8 mouse cellular contexts compared by ENCODE assay signal in genomic region chr7:66108961-66109854, GRCm38 (mm10). TPM values are rescaled to one million over a fixed set of nuclear protein-coding genes. Genes with fewer than 3 reads are reported as not detected.
DNase-seq lines count a peak whose midpoint lies in the region; ATAC-seq and TF ChIP-seq lines count a peak whose summit lies in the region.

Gene Chsy1, plus strand, starts transcription at chr7:66109515.

- H3K36me3 ChIP-seq in CH12.LX (replicated peaks in 1 of 2; ENCODE audit: control insufficient read depth in 1 of 2, insufficient read depth in 1 of 2, low read length in 1 of 2) = no peaks in the 10 kb centered on the region
- H3K36me3 ChIP-seq in forebrain, embryonic 11.5 days (ENCODE audit: control insufficient read depth, insufficient read depth, low read length) = no peaks in the 10 kb centered on the region
- no peaks in the 10 kb centered on the region; the same call in 1 of the 2 replicates for H3K36me3 ChIP-seq in heart, embryonic 16.5 days (ENCODE audit: control insufficient read depth, insufficient read depth)
- no peaks in the 10 kb centered on the region for H3K36me3 ChIP-seq in liver, embryonic 14.5 days (replicated peaks; ENCODE audit: control insufficient read depth, insufficient read depth, low read depth)
- H3K36me3 ChIP-seq in neural tube, embryonic 11.5 days (ENCODE audit: control insufficient read depth, insufficient read depth, low read length) = no peaks in the 10 kb centered on the region
- H3K36me3 ChIP-seq in stomach, embryonic 16.5 days (ENCODE audit: control insufficient read depth, insufficient read depth, low read length) = no peaks in the 10 kb centered on the region

- no peaks in the 10 kb centered on the region for H3K79me2 ChIP-seq in CH12.LX (replicated peaks; ENCODE audit: control insufficient read depth, extremely low read depth, insufficient read depth, poor library complexity, severe bottlenecking)

- H3K9me3 ChIP-seq in CH12.LX (replicated peaks; ENCODE audit: low read length) = peaks cover under 1% of the 10 kb centered on the region
- H3K9me3 ChIP-seq in forebrain, embryonic 11.5 days (ENCODE audit: control insufficient read depth, low read length) = no peaks in the 10 kb centered on the region
- no peaks in the 10 kb centered on the region for H3K9me3 ChIP-seq in heart, embryonic 16.5 days (replicated peaks; ENCODE audit: control insufficient read depth, low read length)
- no peaks in the 10 kb centered on the region for H3K9me3 ChIP-seq in liver, embryonic 14.5 days (ENCODE audit: control insufficient read depth, low read length)
- H3K9me3 ChIP-seq in neural tube, embryonic 11.5 days (ENCODE audit: control insufficient read depth, low read length) = no peaks in the 10 kb centered on the region
- no peaks in the 10 kb centered on the region for H3K9me3 ChIP-seq in stomach, embryonic 16.5 days (replicated peaks; ENCODE audit: control insufficient read depth, low read length)

- dilution Hi-C loops in CH12.LX (cut with MboI; ENCODE audit: extremely low pct_ligation_motif_present, extremely low pct_unique_long_range_greater_than_20kb, low sequenced_read_pairs) = no loop called here

- ATAC-seq in forebrain, embryonic 11.5 days (replicated peaks; ENCODE audit: low FRiP score) = peak; percentile 81
- ATAC-seq in heart, embryonic 16.5 days (replicated peaks; ENCODE audit: extremely low read depth, insufficient read depth, low FRiP score) = peak; percentile 87
- ATAC-seq in liver, embryonic 14.5 days (ENCODE audit: insufficient read depth) = peak; percentile 66
- peak; percentile 91 for ATAC-seq in neural tube, embryonic 11.5 days (ENCODE audit: insufficient read depth, low FRiP score, low TSS enrichment)
- peak; percentile 89 for ATAC-seq in stomach, embryonic 16.5 days (ENCODE audit: insufficient read depth, low FRiP score)

- DNase-seq in CH12.LX (ENCODE audit: extremely low read depth) = peak; percentile 65
- DNase-seq in c-Kit-positive CD71-positive TER-119-negative erythroid progenitor cells, embryonic 14.5 days (ENCODE audit: low read depth) = peak; percentile 81
- peak; percentile 96 for DNase-seq in forebrain, embryonic 11.5 days (ENCODE audit: low spot score)
- DNase-seq in kidney, postnatal 25 days = peak; percentile 86 to 95
- DNase-seq in liver, embryonic 14.5 days (ENCODE audit: low read depth in 3 of 3, low spot score in 3 of 3) = peak; percentile 68 to 73 (median 73)
- peak; percentile 94 for DNase-seq in neural tube, embryonic 11.5 days (ENCODE audit: low spot score)

- H3K27ac ChIP-seq in CH12.LX (ENCODE audit: insufficient read depth, low read depth) = no peak within 1 kb of the TSS
- H3K27ac ChIP-seq in forebrain, embryonic 11.5 days (ENCODE audit: low read depth, low read length) = peak within 1 kb of the TSS; percentile 89
- peak within 1 kb of the TSS; percentile 87 for H3K27ac ChIP-seq in heart, embryonic 16.5 days (ENCODE audit: low read length)
- peak within 1 kb of the TSS; percentile 73 for H3K27ac ChIP-seq in liver, embryonic 14.5 days
- H3K27ac ChIP-seq in neural tube, embryonic 11.5 days (ENCODE audit: low read depth, low read length) = peak within 1 kb of the TSS; percentile 94
- peak within 1 kb of the TSS; percentile 89 for H3K27ac ChIP-seq in stomach, embryonic 16.5 days (ENCODE audit: low read length)

- H3K4me2 ChIP-seq in CH12.LX (ENCODE audit: insufficient read depth, low read depth, poor library complexity, severe bottlenecking) = peak within 1 kb of the TSS; percentile 85
- H3K4me2 ChIP-seq in forebrain, embryonic 11.5 days (ENCODE audit: low read depth, low read length, severe bottlenecking) = peak within 1 kb of the TSS; percentile 84
- H3K4me2 ChIP-seq in heart, embryonic 16.5 days (ENCODE audit: low read depth, low read length) = peak within 1 kb of the TSS; percentile 95
- peak within 1 kb of the TSS; percentile 75 for H3K4me2 ChIP-seq in liver, embryonic 14.5 days (ENCODE audit: low read depth)
- H3K4me2 ChIP-seq in neural tube, embryonic 11.5 days (ENCODE audit: low read depth) = peak within 1 kb of the TSS; percentile 64
- H3K4me2 ChIP-seq in stomach, embryonic 16.5 days (ENCODE audit: low read depth, low read length) = peak within 1 kb of the TSS; percentile 97

- TF ChIP-seq POLR2A in CH12.LX (IDR thresholded peaks at IDR 0.05; ENCODE audit: low read depth, low read length) = peak; percentile 41; the same call in 1 of the 2 replicates

- TF ChIP-seq EP300 in CH12.LX (IDR thresholded peaks at IDR 0.05; ENCODE audit: low read length) = no peak
- 0 out of 2 replicates have a peak, but pooled peaks have one; percentile 28 for TF ChIP-seq EP300 in liver, embryonic 14.5 days (IDR thresholded peaks at IDR 0.05; ENCODE audit: low read depth)

- H3K4me3 ChIP-seq in CH12.LX (replicated peaks in 1 of 3; ENCODE audit: low read depth in 2 of 3, low read length in 2 of 3, poor library complexity in 1 of 3) = peak within 1 kb of the TSS; percentile 51 to 91 (median 60)
- H3K4me3 ChIP-seq in forebrain, embryonic 11.5 days (ENCODE audit: low read depth, low read length) = peak within 1 kb of the TSS; percentile 90
- peak within 1 kb of the TSS; percentile 81 for H3K4me3 ChIP-seq in heart, embryonic 16.5 days (ENCODE audit: low read length)
- H3K4me3 ChIP-seq in liver, embryonic 14.5 days (ENCODE audit: insufficient read depth in 1 of 2, low read depth in 2 of 2, low read length in 2 of 2) = peak within 1 kb of the TSS; percentile 77 to 88
- H3K4me3 ChIP-seq in neural tube, embryonic 11.5 days (ENCODE audit: low read depth, low read length) = peak within 1 kb of the TSS; percentile 73
- H3K4me3 ChIP-seq in stomach, embryonic 16.5 days (replicated peaks; ENCODE audit: low read length) = peak within 1 kb of the TSS; percentile 73

- no peak for TF ChIP-seq CTCF in CH12.LX (conservative IDR thresholded peaks at IDR 0.05 in 1 of 2, IDR thresholded peaks at IDR 0.05 in 1 of 2; ENCODE audit: low read depth in 2 of 2, low read length in 2 of 2)
- no peak; the same call in 1 of the 2 replicates for TF ChIP-seq CTCF in liver, embryonic 14.5 days (IDR thresholded peaks at IDR 0.05; ENCODE audit: low read depth)

- in situ Hi-C loops in CH12.LX (cut with MboI; ENCODE audit: low pct_ligation_motif_present, low pct_unique_long_range_greater_than_20kb, low sequenced_read_pairs) = loop anchor here (5.0 kb wide), 2 partner anchors 193 to 278 kb away; partner anchors contain the start of gene Lrrk1

- H3K27me3 ChIP-seq in CH12.LX (replicated peaks) = peaks cover 15% of the 10 kb centered on the region
- peaks cover 2% of the 10 kb centered on the region; the same call in 1 of the 2 replicates for H3K27me3 ChIP-seq in forebrain, embryonic 11.5 days (ENCODE audit: control insufficient read depth, insufficient read depth, low read length)
- H3K27me3 ChIP-seq in heart, embryonic 16.5 days (ENCODE audit: control insufficient read depth, insufficient read depth, low read length) = no peaks in the 10 kb centered on the region
- H3K27me3 ChIP-seq in liver, embryonic 14.5 days (ENCODE audit: control insufficient read depth, insufficient read depth, low read length) = no peaks in the 10 kb centered on the region; the same call in 1 of the 2 replicates
- H3K27me3 ChIP-seq in neural tube, embryonic 11.5 days (ENCODE audit: control insufficient read depth, insufficient read depth, low read length) = no peaks in the 10 kb centered on the region
- no peaks in the 10 kb centered on the region for H3K27me3 ChIP-seq in stomach, embryonic 16.5 days (ENCODE audit: control insufficient read depth, insufficient read depth, low read length)

- H3K9ac ChIP-seq in CH12.LX (ENCODE audit: insufficient read depth, low read depth) = peak within 1 kb of the TSS; percentile 72
- peak within 1 kb of the TSS; percentile 94 for H3K9ac ChIP-seq in forebrain, embryonic 11.5 days (ENCODE audit: low read length)
- peak within 1 kb of the TSS; percentile 87 for H3K9ac ChIP-seq in heart, embryonic 16.5 days (ENCODE audit: low read length)
- H3K9ac ChIP-seq in liver, embryonic 14.5 days (replicated peaks) = peak within 1 kb of the TSS; percentile 84
- peak within 1 kb of the TSS; percentile 85 for H3K9ac ChIP-seq in neural tube, embryonic 11.5 days (ENCODE audit: low read length)
- H3K9ac ChIP-seq in stomach, embryonic 16.5 days (ENCODE audit: low read length) = peak within 1 kb of the TSS; percentile 93

- TF ChIP-seq RAD21 in CH12.LX (IDR thresholded peaks at IDR 0.05; ENCODE audit: low read depth, low read length) = no peak

- under 1% methylated on average over 74 of the region's 123 CpGs for WGBS in forebrain, embryonic 11.5 days
- WGBS in heart, embryonic 16.5 days = under 1% methylated on average over 70 of the region's 123 CpGs
- WGBS in liver, embryonic 14.5 days (ENCODE audit: insufficient replicate concordance) = under 1% methylated on average over 90 of the region's 123 CpGs
- under 1% methylated on average over 73 of the region's 123 CpGs for WGBS in neural tube, embryonic 11.5 days
- WGBS in stomach, embryonic 16.5 days = under 1% methylated on average over 84 of the region's 123 CpGs

- H3K4me1 ChIP-seq in CH12.LX (ENCODE audit: control insufficient read depth in 1 of 2, insufficient read depth in 2 of 2) = peaks cover 2 to 21% of the 10 kb centered on the region in 2 experiments; a peak in 3 of 4 replicates
- peaks cover 5% of the 10 kb centered on the region; the same call in 1 of the 2 replicates for H3K4me1 ChIP-seq in forebrain, embryonic 11.5 days (replicated peaks; ENCODE audit: control insufficient read depth, insufficient read depth, low read length)
- H3K4me1 ChIP-seq in heart, embryonic 16.5 days (ENCODE audit: control insufficient read depth, insufficient read depth, low read length) = peaks cover 36% of the 10 kb centered on the region
- peaks cover 23 to 25% of the 10 kb centered on the region in 2 experiments for H3K4me1 ChIP-seq in liver, embryonic 14.5 days (replicated peaks; ENCODE audit: control insufficient read depth in 2 of 2, insufficient read depth in 2 of 2, low read length in 1 of 2)
- H3K4me1 ChIP-seq in neural tube, embryonic 11.5 days (ENCODE audit: control insufficient read depth, insufficient read depth, low read length) = peaks cover 8% of the 10 kb centered on the region
- H3K4me1 ChIP-seq in stomach, embryonic 16.5 days (ENCODE audit: control insufficient read depth, insufficient read depth, low read length) = peaks cover 23% of the 10 kb centered on the region

TF ChIP-seq in CH12.LX, 34 proteins besides CTCF, POLR2A, EP300 and RAD21 (continues in another document):
- no peak for TF ChIP-seq MAFK (IDR thresholded peaks at IDR 0.05; ENCODE audit: insufficient replicate concordance, low read length)

RNA-seq across cellular contexts. Expression of gene Chsy1, which starts in this region (rescaled TPM):
- total RNA-seq in CH12.LX (2012; rRNA removed) = 2.3 and 2.4 TPM in 2 replicates
- 5.5 and 5.9 TPM in 2 replicates for total RNA-seq in CH12.LX (2014; rRNA removed)
- 2.3 and 2.5 TPM in 2 replicates for polyA plus RNA-seq in CH12.LX (2012; ENCODE audit: insufficient read length, low read depth)
- 17.7 and 18.6 TPM in 2 replicates for polyA plus RNA-seq in forebrain, embryonic 11.5 days (2014; fragmentation: Nextera tagmentation; extraction: Ambion mirVana)
- 10.8 and 11.5 TPM in 2 replicates for polyA plus RNA-seq in heart, embryonic 16.5 days (2015; fragmentation: Nextera tagmentation; extraction: Ambion mirVana)
- polyA plus RNA-seq in liver, embryonic 14.5 days (2012; rRNA removed) = 5.7 and 7.9 TPM in 2 replicates
- polyA plus RNA-seq in liver, embryonic 14.5 days (2014; fragmentation: Nextera tagmentation; extraction: Ambion mirVana) = 9.0 and 11.0 TPM in 2 replicates
- 20.5 and 21.1 TPM in 2 replicates for polyA plus RNA-seq in neural tube, embryonic 11.5 days (2014; fragmentation: Nextera tagmentation; extraction: Ambion mirVana)
- 10.2 and 12.1 TPM in 2 replicates for polyA plus RNA-seq in stomach, embryonic 16.5 days (2015; fragmentation: Nextera tagmentation; extraction: Ambion mirVana)
